Mouse (Mus musculus) midbrain, embryonic 16.5 days (tissue): ENCODE results near the gene Cep68. TPM values are rescaled to one million over a fixed set of nuclear protein-coding genes. Genes with fewer than 3 reads are reported as not detected.

Experiments
- ATAC-seq: fragments of 200-750 bp; cut with Nextera tagmentation; 2 replicates; pipeline ENCODE4 v1.8.0; 2017; ENCODE audit warnings: moderate TSS enrichment
- H3K27ac ChIP-seq: fragments of 300-500 bp; sonication (generic); 2 replicates; pipeline ENCODE4 v1.5.1; 2014; ENCODE audit warnings: mild to moderate bottlenecking, low read length, mixed read lengths
- H3K27me3 ChIP-seq: fragments of 300-500 bp; sonication (generic); 2 replicates; pipeline ENCODE4 v1.6.1; 2014; ENCODE audit warnings: low read depth, low read length, mixed read lengths; ENCODE audit not compliant: control insufficient read depth, insufficient read depth
- H3K36me3 ChIP-seq: fragments of 300-500 bp; sonication (generic); 2 replicates; pipeline ENCODE4 v1.6.1; 2014; ENCODE audit warnings: mild to moderate bottlenecking, low read length, moderate library complexity, mixed read lengths; ENCODE audit not compliant: control insufficient read depth, insufficient read depth
- H3K4me1 ChIP-seq: fragments of 300-500 bp; sonication (generic); 2 replicates; pipeline ENCODE4 v1.6.1; 2014; ENCODE audit warnings: mild to moderate bottlenecking, low read length, mixed read lengths; ENCODE audit not compliant: control insufficient read depth, insufficient read depth
- H3K4me2 ChIP-seq: fragments of 300-500 bp; sonication (generic); 2 replicates; pipeline ENCODE4 v1.6.1; 2014; ENCODE audit warnings: mild to moderate bottlenecking, low read length, mixed read lengths
- H3K4me3 ChIP-seq: fragments of 300-500 bp; sonication (generic); 2 replicates; pipeline ENCODE4 v1.5.1; 2014; ENCODE audit warnings: low read depth, mild to moderate bottlenecking, low read length, moderate library complexity, mixed read lengths
- H3K9ac ChIP-seq: fragments of 300-500 bp; sonication (generic); 2 replicates; pipeline ENCODE4 v1.6.1; 2014; ENCODE audit warnings: low read depth, low read length, mixed read lengths
- H3K9me3 ChIP-seq: fragments of 300-500 bp; sonication (generic); replicated peaks from 2 replicates; pipeline ENCODE4 v1.6.1; 2014; ENCODE audit warnings: mild to moderate bottlenecking, low read length, mixed read lengths; ENCODE audit not compliant: control insufficient read depth, poor library complexity, severe bottlenecking
- WGBS: fragments of 180-500 bp; shearing (Covaris S2); extraction: QIAGEN DNeasy Blood & Tissue Kit; methylation state at CpG from one replicate; pipeline ENCODE4 v1.1.7; 2014; 5-methylcytosine and 5-hydroxymethylcytosine counted together
- polyA plus RNA-seq: library from polyadenylated mRNA; unstranded; fragments of >200 nt; fragmentation: Nextera tagmentation; extraction: Ambion mirVana; gene quantifications from 2 replicates; pipeline ENCODE4 v1.2.1, GENCODE M21; 2015

The Cep68 gene
- polyA plus RNA-seq, 1 experiment from 2014 or later: 26.6 TPM

DNA sequence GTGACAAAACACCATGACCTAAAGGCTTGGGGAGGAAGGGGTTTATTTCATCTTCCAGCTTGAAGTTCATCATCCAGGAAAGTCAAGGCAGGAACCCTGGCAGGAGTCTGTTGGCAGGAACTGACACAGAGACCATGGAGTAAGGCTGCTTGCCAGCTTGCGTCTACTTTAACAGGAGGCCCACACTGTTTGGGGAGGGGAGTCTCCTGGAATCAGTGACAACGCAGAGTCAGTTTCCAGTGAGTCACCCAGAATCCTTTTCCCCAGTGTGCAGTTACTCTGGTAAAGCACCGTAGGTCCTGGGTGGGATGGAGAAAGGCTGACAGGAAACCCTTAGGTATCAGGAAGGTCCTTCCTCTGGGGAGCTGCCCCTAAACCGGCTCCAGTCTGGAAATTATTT is 5.6 kb upstream of the Cep68 start:
- Histone ChIP-seq H3K9me3 (no peaks in the 10 kb centered on the region), H3K4me1 (peaks cover 4% of the 10 kb centered on the region; the same call in 1 of the 2 replicates), H3K27ac (no peak overlapping the region), H3K4me2 (no peak overlapping the region), H3K27me3 (no peaks in the 10 kb centered on the region), H3K9ac (no peak overlapping the region), H3K36me3 (no peaks in the 10 kb centered on the region), H3K4me3 (no peak overlapping the region)
- WGBS: 88% methylated on average over 4 of the region's 4 CpGs
- ATAC-seq: no peak

DNA sequence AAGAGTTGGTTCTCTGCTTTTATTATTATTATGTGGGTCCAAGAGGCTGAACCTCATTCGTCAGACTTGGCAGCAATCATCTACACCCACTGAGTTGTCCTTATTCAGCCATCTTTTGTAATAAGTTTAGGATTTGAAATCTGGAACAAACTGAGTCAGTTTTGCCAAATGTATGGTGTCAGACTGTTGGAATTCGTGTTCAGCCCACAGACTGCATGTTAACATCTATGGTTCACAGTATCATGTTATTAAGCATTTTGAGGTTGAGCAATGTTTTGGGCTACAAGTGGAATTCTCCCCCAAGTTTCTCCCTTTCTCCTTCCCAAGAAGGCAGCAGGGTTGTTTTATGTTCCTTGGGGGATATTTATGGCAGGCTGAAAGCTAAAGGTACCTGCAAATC is 3.9 kb upstream of the Cep68 start:
- H3K4me2 ChIP-seq: no peak overlapping the region
- ATAC-seq: no peak

DNA sequence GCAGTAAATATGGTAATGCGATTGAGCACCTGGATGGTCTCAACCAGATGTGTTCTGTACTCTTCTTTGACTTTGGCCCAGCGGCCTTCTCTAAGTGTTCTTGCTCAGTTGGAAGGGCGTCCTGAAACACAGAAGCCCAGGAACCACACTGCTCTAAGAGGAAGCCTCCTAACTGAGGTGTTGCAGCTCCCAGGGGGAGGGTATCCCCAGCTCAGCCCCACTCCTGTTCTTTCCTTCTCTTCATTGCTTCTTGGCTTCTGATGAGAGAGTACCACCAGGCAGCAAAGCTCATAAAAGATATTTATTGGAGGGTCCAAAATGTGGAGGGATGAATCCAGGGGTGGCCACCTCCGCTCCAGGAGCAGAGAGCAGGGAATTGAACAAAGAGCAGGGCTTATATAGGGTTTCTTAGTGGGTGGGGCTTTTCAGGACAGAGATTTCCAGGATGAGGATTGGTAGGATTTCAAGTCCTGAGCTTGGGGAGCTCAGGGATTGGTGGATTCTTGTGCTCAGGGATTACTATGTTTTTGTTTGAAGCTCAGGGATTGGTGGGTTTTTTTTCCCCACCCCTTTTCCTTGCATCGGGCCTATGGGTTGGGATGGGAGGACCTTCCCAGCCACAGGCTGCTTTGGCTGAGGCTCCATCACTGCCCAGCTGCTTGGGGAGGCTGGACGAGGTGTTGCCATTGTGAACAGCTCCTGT is 1.4 kb upstream of the Cep68 start:
- Histone ChIP-seq H3K4me3 (no peak overlapping the region), H3K27me3 (no peaks in the 10 kb centered on the region), H3K9me3 (no peaks in the 10 kb centered on the region), H3K27ac (no peak overlapping the region), H3K4me1 (peaks cover 26% of the 10 kb centered on the region), H3K36me3 (no peaks in the 10 kb centered on the region), H3K9ac (no peak overlapping the region), H3K4me2 (no peak overlapping the region)
- no peak for ATAC-seq
- 90% methylated on average over 6 of the region's 6 CpGs for WGBS

More for the DNA sequence above, 3.9 kb upstream of the Cep68 start:
- Histone ChIP-seq H3K9me3 (no peaks in the 10 kb centered on the region), H3K27ac (no peak overlapping the region), H3K9ac (no peak overlapping the region), H3K27me3 (no peaks in the 10 kb centered on the region), H3K4me3 (no peak overlapping the region), H3K4me1 (peaks cover 8% of the 10 kb centered on the region), H3K36me3 (no peaks in the 10 kb centered on the region)
- 74% methylated on average over 2 of the region's 2 CpGs for WGBS

DNA sequence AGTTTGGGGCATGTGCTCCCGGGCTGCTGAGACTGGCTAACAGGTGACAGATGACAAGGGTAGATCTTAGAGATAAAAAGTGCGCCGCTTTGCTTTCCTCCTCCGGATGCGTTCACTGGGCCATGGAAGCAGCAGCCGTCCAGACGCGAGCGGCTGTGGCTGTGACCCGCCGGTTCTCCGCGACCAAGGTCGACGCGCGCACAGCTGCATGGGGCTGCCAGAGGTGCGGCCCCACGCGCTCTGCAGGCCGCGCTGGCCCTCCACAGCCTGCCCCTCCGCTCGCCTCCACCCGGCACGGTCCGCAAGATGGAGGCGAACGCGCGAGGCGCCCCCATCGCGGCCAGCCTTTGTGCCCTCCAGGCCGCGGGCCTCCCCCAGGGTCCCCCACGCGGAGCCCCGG is 389 bp downstream of the Cep68 start:
- peak overlapping the region; percentile 86 for H3K27ac ChIP-seq
- no peaks in the 10 kb centered on the region for H3K27me3 ChIP-seq
- peak overlapping the region; percentile 54 for H3K4me2 ChIP-seq
- peaks cover 26% of the 10 kb centered on the region for H3K4me1 ChIP-seq
- H3K9me3 ChIP-seq: no peaks in the 10 kb centered on the region
- peak overlapping the region; percentile 85 for H3K4me3 ChIP-seq
- peak overlapping the region; percentile 88 for H3K9ac ChIP-seq
- under 1% methylated on average over 38 of the region's 39 CpGs for WGBS
- no peaks in the 10 kb centered on the region for H3K36me3 ChIP-seq
- ATAC-seq: peak; percentile 86

DNA sequence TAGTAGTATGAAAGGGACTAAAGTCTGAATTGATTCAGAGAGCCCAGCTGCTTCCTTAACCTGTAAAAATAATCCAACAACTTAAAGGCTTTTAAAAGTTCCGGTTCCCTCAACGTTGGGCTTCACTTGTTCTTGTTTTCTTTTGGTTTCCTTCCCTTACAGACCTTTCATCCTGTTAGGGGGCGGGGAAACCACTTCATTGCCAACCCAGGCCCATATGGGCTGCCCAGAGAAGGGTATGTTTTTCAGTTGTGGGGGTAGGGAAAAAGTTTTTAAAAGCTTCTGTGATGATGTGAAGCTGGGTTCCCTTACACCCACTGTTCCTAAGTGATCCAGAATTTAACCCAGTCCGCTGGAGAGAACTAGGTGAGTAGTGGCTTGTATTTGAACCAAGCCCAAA is 952 bp downstream of the Cep68 start:
- H3K27ac ChIP-seq: peak overlapping the region; percentile 86
- H3K36me3 ChIP-seq: no peaks in the 10 kb centered on the region
- ATAC-seq: no peak
- H3K4me2 ChIP-seq: peak overlapping the region; percentile 54
- peak overlapping the region; percentile 88 for H3K9ac ChIP-seq
- H3K27me3 ChIP-seq: no peaks in the 10 kb centered on the region
- no peaks in the 10 kb centered on the region for H3K9me3 ChIP-seq
- peaks cover 26% of the 10 kb centered on the region for H3K4me1 ChIP-seq
- H3K4me3 ChIP-seq: peak overlapping the region; percentile 85
- WGBS: 12% methylated on average over 4 of the region's 4 CpGs

DNA sequence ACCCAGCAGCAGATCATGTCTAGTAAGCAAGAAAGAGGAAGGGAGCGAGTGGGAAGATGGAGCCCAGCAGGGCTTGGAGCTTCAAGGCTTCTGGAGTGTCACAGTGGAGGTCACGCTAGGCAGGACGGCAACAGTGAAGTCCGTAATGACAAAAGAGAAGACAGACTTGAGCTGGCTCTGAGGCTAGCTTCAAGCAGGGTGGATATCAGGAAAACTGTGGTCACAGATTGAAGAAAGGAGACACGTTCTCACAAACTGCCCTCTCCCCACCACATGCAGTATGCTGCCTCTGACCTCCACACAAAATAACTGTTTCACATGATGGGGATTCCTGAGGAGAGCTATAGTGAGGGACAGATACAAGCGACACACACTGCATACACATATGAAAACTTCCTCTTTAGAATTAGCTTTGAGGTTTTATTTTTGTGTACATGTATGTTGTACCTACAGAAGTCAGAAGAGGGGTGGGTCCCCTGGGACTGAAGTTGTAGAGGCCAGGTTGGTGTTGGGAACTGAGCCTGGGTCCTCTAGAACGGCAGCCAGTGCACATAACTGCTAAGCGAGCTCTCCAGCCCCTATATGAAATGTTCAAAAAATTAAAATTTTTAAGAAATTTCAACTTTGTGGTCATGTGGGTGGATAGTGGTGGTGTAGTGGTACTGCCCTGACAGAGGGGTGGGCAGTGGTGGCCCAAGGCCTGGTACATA is 1.9 kb downstream of the Cep68 start:
- Histone ChIP-seq H3K27me3 (no peaks in the 10 kb centered on the region), H3K4me3 (no peak overlapping the region), H3K36me3 (no peaks in the 10 kb centered on the region), H3K4me1 (peaks cover 26% of the 10 kb centered on the region), H3K9me3 (no peaks in the 10 kb centered on the region), H3K27ac (no peak overlapping the region), H3K4me2 (no peak overlapping the region), H3K9ac (peak overlapping the region; percentile 38; the same call in 1 of the 2 replicates)
- no peak for ATAC-seq
- 73% methylated on average over 8 of the region's 8 CpGs for WGBS

DNA sequence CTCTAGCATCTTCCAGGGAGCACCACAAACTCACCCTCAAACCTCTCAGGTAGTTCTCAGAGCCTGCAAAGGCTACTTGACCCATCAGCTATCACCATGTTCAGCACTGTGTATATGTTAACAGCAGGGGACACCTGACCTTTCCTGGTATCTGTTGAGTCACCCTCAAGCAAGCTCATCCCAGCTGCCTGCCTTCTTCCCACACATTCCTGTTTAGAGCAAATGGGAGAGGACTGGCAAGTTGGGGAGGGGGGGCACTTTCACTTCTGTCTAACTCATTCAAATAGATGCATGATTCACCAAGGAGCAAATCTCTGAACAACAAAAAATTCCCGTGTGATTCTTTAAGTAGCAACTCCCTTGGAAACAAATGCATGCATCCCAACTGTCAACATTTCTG is 2.6 kb downstream of the Cep68 start:
- ATAC-seq: no peak
- no peaks in the 10 kb centered on the region for H3K27me3 ChIP-seq

DNA sequence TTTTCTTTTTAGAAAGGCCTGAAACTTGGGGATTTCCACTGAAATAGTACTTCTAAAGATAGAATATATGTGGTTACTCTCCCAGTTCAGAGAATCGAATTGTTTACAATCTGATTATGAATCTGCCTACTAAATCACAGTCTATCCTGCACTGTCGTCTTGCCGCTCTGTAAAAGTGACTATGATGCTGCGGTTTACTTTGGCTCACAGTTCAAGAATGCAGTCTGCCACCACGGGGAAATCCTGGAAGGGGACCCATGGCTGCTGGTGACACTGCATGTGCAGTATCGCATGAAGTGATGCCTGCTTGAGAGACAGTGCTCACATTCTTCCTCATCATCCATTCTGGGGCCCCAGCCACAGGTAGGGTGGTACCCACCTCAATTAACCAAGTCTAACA is 3.9 kb downstream of the Cep68 start:
- no peak overlapping the region for H3K4me2 ChIP-seq
- H3K36me3 ChIP-seq: peaks cover 3% of the 10 kb centered on the region; the same call in 1 of the 2 replicates
- no peak overlapping the region for H3K27ac ChIP-seq
- WGBS: 87% methylated on average over 6 of the region's 6 CpGs
- H3K27me3 ChIP-seq: no peaks in the 10 kb centered on the region
- ATAC-seq: no peak
- H3K4me3 ChIP-seq: no peak overlapping the region
- peaks cover 26% of the 10 kb centered on the region for H3K4me1 ChIP-seq
- no peaks in the 10 kb centered on the region for H3K9me3 ChIP-seq
- H3K9ac ChIP-seq: no peak overlapping the region

More for the DNA sequence above, 2.6 kb downstream of the Cep68 start:
- H3K27ac ChIP-seq: no peak overlapping the region
- H3K4me3 ChIP-seq: no peak overlapping the region
- no peaks in the 10 kb centered on the region for H3K9me3 ChIP-seq
- H3K9ac ChIP-seq: no peak overlapping the region
- 63% methylated on average over 1 of the region's 1 CpGs for WGBS
- no peaks in the 10 kb centered on the region for H3K36me3 ChIP-seq
- H3K4me1 ChIP-seq: peaks cover 26% of the 10 kb centered on the region
- H3K4me2 ChIP-seq: no peak overlapping the region
